Mouse (Mus musculus) embryonic fibroblast, embryonic 13.5 days (primary cell): ENCODE data around the gene Wdr5b. TPM values are rescaled to one million over a fixed set of nuclear protein-coding genes. Genes with fewer than 3 reads are reported as not detected.
"Not testable (repeated sequence)": the region's sequence is repeated elsewhere in the genome, so short reads cannot be mapped to it uniquely, and the experiment has no call there.

Source experiments
- H3K27ac ChIP-seq: 2 replicates; pipeline ENCODE4 v1.5.1; 2012; ENCODE audit warnings: low read length, control low read depth, inconsistent platforms; ENCODE audit not compliant: insufficient read depth
- H3K4me1 ChIP-seq: 2 replicates; pipeline ENCODE4 v1.6.1; 2011; ENCODE audit warnings: low read length; ENCODE audit not compliant: control insufficient read depth, insufficient read depth
- H3K4me3 ChIP-seq: 2 replicates; pipeline ENCODE4 v1.5.1; 2011; ENCODE audit warnings: mild to moderate bottlenecking, control low read depth, low read length; ENCODE audit not compliant: insufficient read depth
- CTCF ChIP-seq: IDR thresholded peaks from 2 replicates; pipeline ENCODE4 v1.5.1; 2011; ENCODE audit warnings: mild to moderate bottlenecking, control low read depth, low read length, moderate library complexity, borderline replicate concordance; ENCODE audit not compliant: insufficient read depth
- POLR2A ChIP-seq: IDR thresholded peaks from 2 replicates; pipeline ENCODE4 v1.6.1; 2011; ENCODE audit warnings: low read depth, mild to moderate bottlenecking, control low read depth, low read length, moderate library complexity
- polyA plus RNA-seq: library from polyadenylated mRNA; stranded (reverse); fragments of >200 nt; gene quantifications from 2 replicates; pipeline ENCODE4 v1.2.4, GENCODE M21; 2011; ENCODE audit warnings: low read depth; ENCODE audit not compliant: missing spikeins, insufficient read length

The Wdr5b gene
- polyA plus RNA-seq, 1 experiment = 4.8 TPM

DNA sequence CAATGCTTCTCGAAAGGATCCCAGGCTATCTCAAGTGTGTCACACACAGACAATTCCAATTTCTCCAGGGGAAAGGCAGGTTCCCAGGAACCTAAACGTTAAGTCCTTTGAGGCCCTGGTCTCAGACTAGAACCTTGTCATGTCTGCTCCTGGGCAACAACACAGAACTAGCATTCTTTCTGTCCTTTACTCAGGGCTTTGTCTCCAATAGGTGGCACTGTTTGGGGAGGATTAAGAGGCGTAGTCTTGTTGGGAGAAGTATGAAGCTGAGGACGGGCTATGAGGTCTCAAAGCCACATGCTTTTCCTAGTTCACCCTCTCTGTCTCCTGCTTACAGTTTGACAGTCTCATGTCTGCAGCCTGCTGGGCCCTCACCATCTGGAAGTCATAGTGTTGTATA lies 6.5 kb downstream of the Wdr5b start:
- Histone ChIP-seq H3K4me3 (no peak overlapping the region), H3K4me1 (no peaks in the 10 kb centered on the region), H3K27ac (no peak overlapping the region)
- TF ChIP-seq CTCF = no peak
- no peak for TF ChIP-seq POLR2A

DNA sequence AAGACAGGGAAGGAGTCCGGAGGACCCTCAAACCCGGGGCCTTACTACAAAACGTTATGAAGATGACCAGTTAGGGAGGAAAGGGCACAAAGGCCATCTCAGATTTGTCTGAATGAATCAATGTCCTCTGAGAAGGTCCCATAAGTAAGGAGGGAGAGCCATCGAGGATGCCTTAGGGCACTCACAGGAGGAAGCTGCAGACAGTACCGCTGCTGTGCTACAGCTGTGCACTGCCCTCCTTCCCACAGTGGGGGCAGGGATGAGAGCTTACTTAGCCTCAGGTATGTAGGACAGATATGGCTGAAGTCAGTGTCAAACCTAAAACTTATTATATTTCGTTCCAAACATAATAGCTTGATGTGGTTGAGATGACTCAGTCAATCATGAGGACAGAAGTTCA lies 10.5 kb downstream of the Wdr5b start:
- TF ChIP-seq CTCF = no peak
- TF ChIP-seq POLR2A = no peak
- H3K4me1 ChIP-seq = no peaks in the 10 kb centered on the region
- H3K4me3 ChIP-seq = no peak overlapping the region
- no peak overlapping the region for H3K27ac ChIP-seq

DNA sequence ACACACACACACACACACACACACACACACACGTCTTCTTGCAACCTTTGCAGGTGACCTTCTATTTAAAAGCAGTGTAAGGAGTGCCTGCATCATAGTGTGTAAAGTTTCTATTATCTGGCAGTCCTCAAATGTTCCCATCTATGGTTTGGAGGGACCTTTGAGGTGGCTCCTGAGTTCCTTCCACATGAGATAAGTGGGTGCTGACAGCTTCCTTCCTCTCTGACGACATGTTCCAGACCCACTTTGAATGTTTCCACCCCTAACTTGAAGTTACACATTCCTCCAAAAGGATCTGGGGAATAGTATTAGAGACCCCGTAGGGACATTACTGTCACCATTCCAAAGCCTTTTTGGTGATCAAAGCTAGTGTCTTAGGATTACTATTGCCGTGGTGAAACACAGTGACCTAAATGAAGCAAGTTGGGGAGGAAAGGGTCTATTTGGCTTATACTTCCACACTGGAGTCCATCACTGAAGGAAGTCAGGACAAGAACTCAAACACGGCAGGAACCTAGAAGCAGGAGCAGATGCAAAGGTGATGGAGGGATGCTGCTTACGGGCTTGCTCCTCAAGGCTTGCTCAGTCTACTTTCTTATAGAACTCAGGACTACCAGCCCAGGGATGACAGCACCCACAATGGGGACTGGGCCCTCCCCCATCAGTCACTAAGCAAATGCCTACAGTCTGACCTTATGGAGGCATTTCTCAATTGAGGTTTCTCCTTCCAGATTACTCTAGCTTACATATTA lies 12.7 kb downstream of the Wdr5b start:
- Histone ChIP-seq H3K27ac (no peak overlapping the region), H3K4me1 (no peaks in the 10 kb centered on the region), H3K4me3 (no peak overlapping the region)
- no peak for TF ChIP-seq CTCF
- TF ChIP-seq POLR2A = no peak

DNA sequence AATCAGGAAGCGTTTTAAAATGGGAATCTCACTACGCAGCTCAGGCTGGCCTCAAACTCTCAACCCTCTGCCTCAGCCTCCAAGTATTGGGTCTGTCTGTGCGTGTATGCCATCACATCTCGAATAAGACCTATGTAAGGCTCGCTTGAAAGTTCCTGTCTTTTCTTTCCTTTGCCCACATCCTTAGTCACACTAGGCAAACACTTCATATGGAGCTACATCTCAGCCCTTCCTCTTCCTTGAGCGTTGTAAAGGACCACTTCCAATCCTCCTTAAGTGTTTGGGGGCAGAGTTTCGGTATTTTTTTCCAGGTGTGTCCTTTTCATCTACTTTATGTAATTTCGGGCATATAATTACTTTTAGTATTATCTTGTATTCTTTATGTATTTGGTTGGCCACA lies 13.9 kb downstream of the Wdr5b start:
- H3K27ac ChIP-seq = no peak overlapping the region
- TF ChIP-seq CTCF = no peak
- no peak for TF ChIP-seq POLR2A
- no peak overlapping the region for H3K4me3 ChIP-seq
- H3K4me1 ChIP-seq = no peaks in the 10 kb centered on the region

DNA sequence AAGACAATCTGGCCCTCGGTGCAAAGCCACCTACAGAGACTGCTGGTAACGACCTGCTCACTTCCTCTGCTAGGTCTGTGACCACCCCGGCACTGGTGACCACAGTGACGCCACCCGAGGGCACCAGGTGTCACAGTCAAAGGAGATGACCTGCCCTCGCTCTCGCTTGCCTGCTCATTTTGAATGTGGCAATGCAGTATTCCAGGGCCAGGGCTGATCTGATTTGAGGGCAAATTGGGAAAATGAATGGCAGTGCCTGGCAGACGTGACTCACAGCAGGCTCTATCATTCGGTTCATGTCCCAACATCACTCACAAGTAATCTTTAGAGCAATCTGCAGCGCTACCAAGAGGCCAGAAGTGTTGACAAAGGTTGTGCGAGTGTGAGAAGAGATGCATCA lies 15.4 kb downstream of the Wdr5b start:
- Histone ChIP-seq H3K27ac (no peak overlapping the region), H3K4me3 (no peak overlapping the region), H3K4me1 (no peaks in the 10 kb centered on the region)
- TF ChIP-seq CTCF = no peak
- TF ChIP-seq POLR2A = no peak

DNA sequence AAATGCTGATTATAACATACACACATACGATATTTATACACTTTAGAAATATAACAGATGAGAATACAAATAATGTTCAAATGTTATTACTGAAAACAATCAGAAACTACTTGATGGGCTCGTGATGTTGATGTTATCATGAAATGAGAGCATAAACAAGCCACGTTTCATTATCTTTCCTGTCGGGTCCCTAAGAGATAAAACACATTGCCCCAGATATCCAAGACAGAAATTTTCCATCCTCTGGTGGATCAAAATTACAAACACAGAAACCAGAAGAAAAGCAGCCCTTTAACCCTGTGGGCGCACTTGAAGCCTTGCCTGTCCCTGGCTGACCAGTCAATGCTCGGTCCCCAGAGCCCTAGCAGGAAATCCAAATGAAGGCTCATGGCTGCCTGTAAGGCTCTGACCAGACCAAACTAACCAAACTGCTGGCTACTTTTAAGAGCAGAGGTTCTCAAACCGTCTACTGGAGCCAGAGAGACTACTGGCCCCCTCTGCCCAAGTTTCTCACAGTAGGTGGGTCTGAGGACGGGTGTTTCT lies 17.0 kb downstream of the Wdr5b start:
- Histone ChIP-seq H3K27ac (no peak overlapping the region), H3K4me3 (no peak overlapping the region), H3K4me1 (no peaks in the 10 kb centered on the region)
- TF ChIP-seq CTCF (no peak), POLR2A (no peak)

DNA sequence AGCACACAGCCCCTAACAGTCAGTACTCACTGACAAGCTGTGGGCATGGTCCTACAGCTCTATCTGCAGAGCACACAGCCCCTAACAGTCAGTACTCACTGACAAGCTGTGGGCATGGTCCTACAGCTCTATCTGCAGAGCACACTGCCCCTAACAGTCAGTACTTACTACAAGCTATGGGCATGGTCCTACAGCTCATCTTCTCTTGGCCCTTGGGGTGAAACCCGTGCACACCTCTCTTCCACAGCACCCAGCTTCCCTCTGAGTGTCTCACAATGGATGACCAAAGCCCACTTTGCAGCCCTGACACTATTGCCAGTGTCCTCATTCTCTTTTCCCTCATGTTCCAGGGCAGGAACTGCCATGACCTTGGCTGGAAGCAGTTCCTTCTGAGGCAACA lies 21.5 kb downstream of the Wdr5b start:
- not testable (repeated sequence) for H3K4me1 ChIP-seq, H3K27ac ChIP-seq, H3K4me3 ChIP-seq

DNA sequence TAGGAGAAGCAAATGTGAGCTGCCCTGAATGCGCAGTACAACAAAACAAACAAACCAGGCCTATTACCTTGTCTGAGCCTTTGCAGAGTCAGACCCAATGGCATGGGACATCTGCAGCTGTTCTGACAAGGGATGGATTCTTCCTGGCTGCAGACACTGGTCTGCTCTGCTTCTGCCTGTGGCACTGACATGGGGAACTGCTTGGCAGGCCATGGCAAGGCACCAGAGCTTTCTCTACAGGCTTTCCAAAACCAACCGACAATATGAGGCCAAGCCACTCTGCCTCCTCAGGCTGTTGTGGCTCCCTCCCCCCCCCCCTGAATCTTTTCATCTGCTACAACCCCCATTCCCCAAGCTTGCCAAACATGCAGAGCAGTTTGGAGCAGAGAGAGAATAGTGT lies 22.3 kb downstream of the Wdr5b start:
- TF ChIP-seq POLR2A (no peak), CTCF (no peak)
- Histone ChIP-seq H3K27ac (no peak overlapping the region), H3K4me3 (no peak overlapping the region), H3K4me1 (peaks cover 1% of the 10 kb centered on the region; the same call in 1 of the 2 replicates)

DNA sequence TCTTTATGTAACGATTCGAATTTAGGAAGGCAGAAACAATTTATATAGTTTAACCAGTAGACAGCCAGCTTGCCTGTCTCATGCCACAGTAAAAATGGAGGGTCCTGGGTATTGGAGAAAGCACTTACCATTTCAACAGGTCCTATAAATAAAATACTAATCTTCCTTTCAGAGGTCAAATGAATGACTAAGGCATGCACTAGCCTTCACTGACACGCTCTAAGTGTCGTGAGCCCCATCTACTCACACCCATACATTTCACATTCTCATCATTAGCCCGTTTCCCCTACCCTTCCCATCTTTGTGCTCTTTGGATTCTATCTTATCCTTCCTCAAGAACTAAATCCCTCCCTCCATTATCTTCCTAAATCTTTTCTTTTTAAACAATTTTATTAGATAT lies 23.9 kb downstream of the Wdr5b start:
- TF ChIP-seq POLR2A (no peak), CTCF (no peak)
- peaks cover 5% of the 10 kb centered on the region; the same call in 1 of the 2 replicates for H3K4me1 ChIP-seq

DNA sequence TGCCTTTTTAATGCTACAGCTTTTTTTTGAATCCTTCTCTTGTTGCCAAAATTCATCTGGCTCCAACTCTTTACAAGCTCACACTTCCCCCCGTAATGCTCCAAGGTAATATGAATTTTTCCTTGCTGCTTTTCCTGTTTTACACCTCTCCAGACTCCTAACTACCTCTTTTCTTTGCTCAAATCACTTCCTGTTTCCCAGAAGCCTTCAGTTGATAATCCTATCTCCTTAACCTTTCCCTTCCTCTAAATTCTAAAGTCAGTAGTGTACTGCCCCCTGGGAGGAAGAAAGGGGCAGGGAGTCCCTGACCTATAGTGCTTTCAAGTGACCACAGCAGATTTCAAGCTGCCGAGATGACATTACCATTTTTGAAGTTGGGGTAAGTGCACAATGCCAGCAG lies 26.7 kb downstream of the Wdr5b start:
- TF ChIP-seq CTCF (no peak), POLR2A (no peak)
- Histone ChIP-seq H3K4me3 (no peak overlapping the region), H3K4me1 (peaks cover 5% of the 10 kb centered on the region; the same call in 1 of the 2 replicates), H3K27ac (no peak overlapping the region)

More for the DNA sequence above, 23.9 kb downstream of the Wdr5b start:
- no peak overlapping the region for H3K27ac ChIP-seq
- no peak overlapping the region for H3K4me3 ChIP-seq
